In genomic region chr7:111518581-111519242, GRCm38 (mm10) we compare ENCODE assay signal across 13 mouse cellular contexts.
A peak's percentile ranks its signal among the peaks of the same experiment; 100 is the strongest.
DNase-seq lines count a peak whose midpoint lies in the region; ATAC-seq and TF ChIP-seq lines count a peak whose summit lies in the region.
"Had no signal": no experiment of that assay in that cellular context is flagged by ENCODE, and none has a peak within 500 bp of the region (broad histone marks: within the 10 kb centered on the region; RNA-seq: fewer than 3 reads in every experiment).

No protein-coding gene starts in this region.

- intact Hi-C loops in heart, postnatal 14 days (cut with DNase I) = no loop called here

- H3K4me3 ChIP-seq in heart, embryonic 13.5 days = no peak overlapping the region
- H3K4me3 ChIP-seq in kidney, postnatal 0 days (replicated peaks; ENCODE audit: low read depth, low read length) = no peak overlapping the region
- H3K4me3 ChIP-seq: limb, embryonic 15.5 days; stomach, embryonic 15.5 days had no signal

- 55% methylated on average over 8 of the region's 8 CpGs for WGBS in heart, embryonic 13.5 days
- 32% methylated on average over 8 of the region's 8 CpGs for WGBS in kidney, postnatal 0 days

- no peak overlapping the region for H3K4me2 ChIP-seq in heart, embryonic 13.5 days
- no peak overlapping the region for H3K4me2 ChIP-seq in kidney, postnatal 0 days (ENCODE audit: low read length)
- H3K4me2 ChIP-seq: limb, embryonic 15.5 days; stomach, embryonic 15.5 days had no signal

- no peaks in the 10 kb centered on the region for H3K36me3 ChIP-seq in heart, embryonic 13.5 days
- no peaks in the 10 kb centered on the region for H3K36me3 ChIP-seq in kidney, postnatal 0 days (ENCODE audit: insufficient read depth, low read length)
- H3K36me3 ChIP-seq: limb, embryonic 15.5 days; stomach, embryonic 15.5 days had no signal

- no peak overlapping the region for H3K9ac ChIP-seq in heart, embryonic 13.5 days
- no peak overlapping the region for H3K9ac ChIP-seq in kidney, postnatal 0 days (ENCODE audit: low read depth, low read length)
- H3K9ac ChIP-seq: limb, embryonic 15.5 days; stomach, embryonic 15.5 days had no signal

- no peaks in the 10 kb centered on the region for H3K27me3 ChIP-seq in heart, embryonic 13.5 days (replicated peaks)
- H3K27me3 ChIP-seq in kidney, postnatal 0 days (ENCODE audit: insufficient read depth, low read length) = no peaks in the 10 kb centered on the region
- H3K27me3 ChIP-seq: limb, embryonic 15.5 days; stomach, embryonic 15.5 days had no signal

- H3K4me1 ChIP-seq in heart, embryonic 13.5 days = peaks cover 13% of the 10 kb centered on the region
- H3K4me1 ChIP-seq in kidney, postnatal 0 days (replicated peaks; ENCODE audit: insufficient read depth, low read length) = no peaks in the 10 kb centered on the region

- TF ChIP-seq CTCF in kidney, postnatal 0 days (IDR thresholded peaks at IDR 0.05; ENCODE audit: low read depth) = no peak

- no peaks in the 10 kb centered on the region for H3K9me3 ChIP-seq in heart, embryonic 13.5 days
- no peaks in the 10 kb centered on the region for H3K9me3 ChIP-seq in kidney, postnatal 0 days (replicated peaks; ENCODE audit: low read length)
- H3K9me3 ChIP-seq: limb, embryonic 15.5 days; stomach, embryonic 15.5 days had no signal

- peak overlapping the region; percentile 1; the same call in 1 of the 2 replicates for H3K27ac ChIP-seq in heart, embryonic 13.5 days (replicated peaks)
- no peak overlapping the region for H3K27ac ChIP-seq in kidney, postnatal 0 days
- H3K27ac ChIP-seq: limb, embryonic 15.5 days; stomach, embryonic 15.5 days had no signal

- DNase-seq in heart, postnatal 14 days = no peak
- peak; percentile 47 for DNase-seq in kidney, postnatal 0 days (ENCODE audit: low spot score)
- no peak for DNase-seq in kidney, postnatal 36 days
- peak; percentile 28 to 39 for DNase-seq in right cerebral cortex, postnatal 10 days (ENCODE audit: low spot score in 2 of 2)
- DNase-seq in right cerebral cortex, postnatal 4 days = no peak
- DNase-seq in lung, postnatal 4 days = peak; percentile 9 to 62
- DNase-seq in spleen, adult 18-20 months = no peak
- DNase-seq: adrenal gland, postnatal 14 days; cerebellum, adult 11 months; retina, postnatal 1 day had no signal

- ATAC-seq in heart, embryonic 13.5 days (ENCODE audit: extremely low read depth, insufficient number of reproducible peaks, low FRiP score, low TSS enrichment) = no peak
- no peak for ATAC-seq in kidney, postnatal 0 days (replicated peaks; ENCODE audit: low FRiP score, low read depth)

Comparison
In these comparisons a context has a peak if more than half of its experiments do, and no peak if none do; other contexts are left out.
1. DNase-seq: peak in kidney, postnatal 0 days (single experiment), right cerebral cortex, postnatal 10 days (2 of 2) and lung, postnatal 4 days (2 of 2); none in heart, postnatal 14 days (0 of 2), kidney, postnatal 36 days (0 of 2), right cerebral cortex, postnatal 4 days (single experiment) and spleen, adult 18-20 months (0 of 2).